Mouse (Mus musculus) limb, embryonic 10.5 days (tissue): Measurements from ENCODE around the gene Gm13276. TPM values are rescaled to one million over a fixed set of nuclear protein-coding genes. Genes with fewer than 3 reads are reported as not detected.
"Not testable (repeated sequence)": the region's sequence is repeated elsewhere in the genome, so short reads cannot be mapped to it uniquely, and the experiment has no call there.

ENCODE experiments used
- DNase-seq: peaks from one replicate; pipeline ENCODE4 v3.0.0-alpha.2; 2017; ENCODE audit warnings: low spot score
- H3K27ac ChIP-seq: fragments of 300-500 bp; sonication (generic); 2 replicates; pipeline ENCODE4 v1.5.1; 2016; ENCODE audit warnings: mild to moderate bottlenecking
- H3K27me3 ChIP-seq: fragments of 300-500 bp; sonication (generic); 2 replicates; pipeline ENCODE4 v1.6.1; 2016; ENCODE audit warnings: low read depth, mild to moderate bottlenecking; ENCODE audit not compliant: poor library complexity, severe bottlenecking
- H3K36me3 ChIP-seq: fragments of 300-500 bp; sonication (generic); 2 replicates; pipeline ENCODE4 v1.6.1; 2016; ENCODE audit warnings: mild to moderate bottlenecking, moderate library complexity
- H3K4me1 ChIP-seq: fragments of 300-500 bp; sonication (generic); 2 replicates; pipeline ENCODE4 v1.6.1; 2016
- H3K4me3 ChIP-seq: fragments of 300-500 bp; sonication (generic); 2 replicates; pipeline ENCODE4 v1.5.1; 2016; ENCODE audit warnings: mild to moderate bottlenecking, moderate library complexity
- H3K9me3 ChIP-seq: fragments of 300-500 bp; sonication (generic); replicated peaks from 2 replicates; pipeline ENCODE4 v1.6.1; 2016; ENCODE audit warnings: mild to moderate bottlenecking
- WGBS: fragments of 180-500 bp; shearing (Covaris S2); methylation state at CpG from one replicate; pipeline ENCODE4 v1.1.7; 2016; 5-methylcytosine and 5-hydroxymethylcytosine counted together
- polyA plus RNA-seq: library from polyadenylated mRNA; unstranded; fragments of >200 nt; fragmentation: Nextera tagmentation; extraction: Ambion mirVana; gene quantifications from 2 replicates; pipeline ENCODE4 v1.2.1, GENCODE M21; 2016

Gene Gm13276
- polyA plus RNA-seq, 1 experiment from 2014 or later, result not detected

GRCm38 (mm10) chr4:88797097-88797496, 11.6 kb downstream of the Gm13276 start, which contains the start of gene Gm13279:
Gene Gm13279 (plus strand): TSS chr4:88797397.
- H3K4me1 ChIP-seq, H3K9me3 ChIP-seq: not testable (repeated sequence)
- no CpG with 5 or more reads among the region's 28 CpGs for WGBS

GRCm38 (mm10) chr4:88799365-88799764, 13.9 kb downstream of the Gm13276 start, which contains the start of gene Gm13285:
Gene Gm13285 (plus strand): TSS chr4:88799665.
- WGBS, result 9% methylated on average over 6 of the region's 7 CpGs
- not testable (repeated sequence) for DNase-seq

More at GRCm38 (mm10) chr4:88797097-88797496, 11.6 kb downstream of the Gm13276 start, which contains the start of gene Gm13279:
- not testable (repeated sequence) for H3K4me3 ChIP-seq, H3K36me3 ChIP-seq, H3K27me3 ChIP-seq, DNase-seq, H3K27ac ChIP-seq

GRCm38 (mm10) chr4:88802954-88803353, 17.4 kb downstream of the Gm13276 start, which contains the start of gene Gm13287:
Gene Gm13287 (plus strand): TSS chr4:88803254.
- H3K4me1 ChIP-seq, DNase-seq, H3K36me3 ChIP-seq, H3K27ac ChIP-seq, H3K9me3 ChIP-seq, H3K4me3 ChIP-seq: not testable (repeated sequence)
- peaks cover 10% of the 10 kb centered on the region for H3K27me3 ChIP-seq
- WGBS, result no CpG with 5 or more reads among the region's 29 CpGs

More at GRCm38 (mm10) chr4:88799365-88799764, 13.9 kb downstream of the Gm13276 start, which contains the start of gene Gm13285:
- H3K4me3 ChIP-seq, H3K36me3 ChIP-seq, H3K9me3 ChIP-seq, H3K27ac ChIP-seq, H3K4me1 ChIP-seq, H3K27me3 ChIP-seq: not testable (repeated sequence)

- H3K27me3 ChIP-seq, result peaks cover 10% of the 10 kb centered on the region
- not testable (repeated sequence) for DNase-seq, H3K4me3 ChIP-seq, H3K4me1 ChIP-seq, H3K9me3 ChIP-seq, H3K36me3 ChIP-seq, H3K27ac ChIP-seq
- no CpG with 5 or more reads among the region's 8 CpGs for WGBS
Observed at GRCm38 (mm10) chr4:88805231-88805630, 19.7 kb downstream of the Gm13276 start, which contains the start of gene Gm13288. Gene Gm13288 (plus strand): TSS chr4:88805531.

- H3K9me3 ChIP-seq, H3K4me1 ChIP-seq, H3K27ac ChIP-seq, DNase-seq, H3K4me3 ChIP-seq, H3K36me3 ChIP-seq: not testable (repeated sequence)
- H3K27me3 ChIP-seq, result peaks cover 10% of the 10 kb centered on the region
- WGBS, result 0% methylated on average over 10 of the region's 34 CpGs
Observed at GRCm38 (mm10) chr4:88805761-88806160, 20.3 kb downstream of the Gm13276 start.

GRCm38 (mm10) chr4:88815928-88816327, 30.4 kb downstream of the Gm13276 start, which contains the start of gene Ifna7:
Gene Ifna7 (plus strand): TSS chr4:88816228.
- Histone ChIP-seq H3K9me3 (no peaks in the 10 kb centered on the region), H3K27ac (no peak within 1 kb of the TSS), H3K36me3 (no peaks in the 10 kb centered on the region), H3K4me1 (no peaks in the 10 kb centered on the region), H3K27me3 (no peaks in the 10 kb centered on the region), H3K4me3 (no peak within 1 kb of the TSS)
- DNase-seq, result no peak
- WGBS, result 61% methylated on average over 3 of the region's 3 CpGs

- no peak for DNase-seq
- H3K36me3 ChIP-seq, result no peaks in the 10 kb centered on the region
- 82% methylated on average over 1 of the region's 1 CpGs for WGBS
- no peak within 1 kb of the TSS for H3K27ac ChIP-seq
- no peaks in the 10 kb centered on the region for H3K27me3 ChIP-seq
- no peaks in the 10 kb centered on the region for H3K4me1 ChIP-seq
- no peaks in the 10 kb centered on the region for H3K9me3 ChIP-seq
- no peak within 1 kb of the TSS for H3K4me3 ChIP-seq
Observed at GRCm38 (mm10) chr4:88819659-88820058, 34.1 kb downstream of the Gm13276 start, which contains the start of gene Ifna11. Gene Ifna11 (plus strand): TSS chr4:88819959.

- H3K4me1 ChIP-seq, result no peaks in the 10 kb centered on the region
- H3K4me3 ChIP-seq, result no peak overlapping the region
- H3K27ac ChIP-seq, result no peak overlapping the region
- H3K36me3 ChIP-seq, result no peaks in the 10 kb centered on the region
- no peaks in the 10 kb centered on the region for H3K9me3 ChIP-seq
- no peaks in the 10 kb centered on the region for H3K27me3 ChIP-seq
- 28% methylated on average over 4 of the region's 4 CpGs for whole genome bisulfite sequencing
- no peak for DNase-seq
Observed at GRCm38 (mm10) chr4:88822995-88823394, 37.5 kb downstream of the Gm13276 start.

- not testable (repeated sequence) for H3K4me3 ChIP-seq, H3K27me3 ChIP-seq, H3K4me1 ChIP-seq, H3K36me3 ChIP-seq, H3K27ac ChIP-seq, H3K9me3 ChIP-seq, DNase-seq
Observed at GRCm38 (mm10) chr4:88827116-88827515, 41.6 kb downstream of the Gm13276 start, which contains the start of gene Ifna6. Gene Ifna6 (plus strand): TSS chr4:88827416.

GRCm38 (mm10) chr4:88830523-88830922, 45.0 kb downstream of the Gm13276 start:
- no peak overlapping the region for H3K4me3 ChIP-seq
- no peaks in the 10 kb centered on the region for H3K27me3 ChIP-seq
- no peaks in the 10 kb centered on the region for H3K9me3 ChIP-seq
- H3K4me1 ChIP-seq, result no peaks in the 10 kb centered on the region
- WGBS, result 33% methylated on average over 4 of the region's 4 CpGs
- no peak for DNase-seq
- H3K27ac ChIP-seq, result no peak overlapping the region
- H3K36me3 ChIP-seq, result no peaks in the 10 kb centered on the region

- not testable (repeated sequence) for H3K27ac ChIP-seq, H3K4me3 ChIP-seq, H3K9me3 ChIP-seq, H3K4me1 ChIP-seq, DNase-seq, H3K27me3 ChIP-seq, H3K36me3 ChIP-seq
- WGBS, result 85% methylated on average over 1 of the region's 1 CpGs
Observed at GRCm38 (mm10) chr4:88835225-88835624, 49.7 kb downstream of the Gm13276 start, which contains the start of gene Ifna5. Gene Ifna5 (plus strand): TSS chr4:88835525.
